Mouse (Mus musculus) megakaryocyte, embryonic 14.5 days (primary cell): Measurements from ENCODE around the gene Sema3e.

ENCODE experiments used
- FLI1 ChIP-seq: IDR thresholded peaks from 2 replicates; pipeline ENCODE4 v1.6.1; 2012; ENCODE audit warnings: low read length, inconsistent platforms, mixed read lengths
- GATA1 ChIP-seq: IDR thresholded peaks from 3 replicates; pipeline ENCODE4 v1.6.1; 2012; ENCODE audit warnings: mixed read lengths, low read length, inconsistent platforms, borderline replicate concordance

DNA sequence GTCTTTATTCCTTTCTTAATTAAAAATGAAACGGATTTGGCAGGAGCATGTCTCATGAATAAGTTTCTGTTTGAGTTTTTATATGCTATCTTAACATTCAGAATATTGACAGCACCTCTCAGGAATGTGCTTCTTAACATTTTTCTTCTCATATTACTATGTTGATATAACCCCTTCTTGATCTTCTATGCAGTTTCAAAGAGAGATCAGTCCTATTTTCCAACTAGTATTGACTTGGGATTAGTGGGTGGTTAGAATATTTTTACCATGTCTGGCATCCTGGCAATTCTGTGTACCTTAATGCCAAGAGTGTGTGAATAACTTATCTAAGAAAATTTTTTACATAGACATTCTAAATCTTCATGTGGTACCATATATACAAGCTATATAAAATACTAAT is 101.5 kb downstream of the Sema3e start:
- no peak for TF ChIP-seq GATA1
- TF ChIP-seq FLI1, result no peak
